Mouse (Mus musculus): ENCODE data around the gene Lcn12.

- no peak for TF ChIP-seq EP300 (IDR thresholded peaks at IDR 0.05; ENCODE audit: low read depth)
- no peak for TF ChIP-seq CTCF (IDR thresholded peaks at IDR 0.05; ENCODE audit: low read depth)
These were observed 14.0 kb downstream of the Lcn12 start for GRCm38 (mm10) chr2:25479551-25480311.
